Mouse (Mus musculus): ENCODE data around the gene Pofut2. TPM values are rescaled to one million over a fixed set of nuclear protein-coding genes. Genes with fewer than 3 reads are reported as not detected.

Pofut2 gene
- polyA plus RNA-seq, 1 experiment from 2014 or later: 108 TPM

DNA sequence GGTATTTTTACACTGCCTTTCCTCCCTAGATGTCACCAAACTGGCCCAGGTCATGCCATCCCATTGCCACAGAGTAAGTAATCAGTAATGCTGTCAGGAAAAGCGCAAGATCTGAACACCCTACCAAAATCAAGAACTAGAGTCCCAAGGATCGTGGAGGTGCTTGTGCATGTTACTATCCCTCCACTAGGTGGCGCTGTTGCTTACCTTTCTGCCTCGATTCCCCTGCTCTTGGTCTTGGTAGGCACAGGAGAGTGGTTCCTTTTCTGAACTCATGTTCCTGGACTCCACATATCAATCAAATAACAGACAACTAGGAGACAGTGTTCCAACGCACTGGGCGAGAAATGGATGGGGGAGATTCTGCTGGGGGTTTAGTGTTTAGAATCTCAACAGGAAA, 23.8 kb downstream of the Pofut2 start:
- Histone ChIP-seq H3K9me3 (ENCODE audit: control insufficient read depth, low read length) (no peaks in the 10 kb centered on the region), H3K27ac (ENCODE audit: low read length) (no peak overlapping the region), H3K9ac (ENCODE audit: low read depth, low read length) (no peak overlapping the region), H3K27me3 (replicated peaks; ENCODE audit: control insufficient read depth, insufficient read depth, low read length) (0 out of 2 replicates have a peak, but pooled peaks cover 3% of the 10 kb centered on the region), H3K36me3 (ENCODE audit: control insufficient read depth, insufficient read depth, low read length) (no peaks in the 10 kb centered on the region), H3K4me1 (ENCODE audit: control insufficient read depth, insufficient read depth, low read length) (peaks cover 7% of the 10 kb centered on the region; the same call in 1 of the 2 replicates), H3K4me3 (ENCODE audit: low read length) (no peak overlapping the region), H3K4me2 (ENCODE audit: low read depth, low read length) (no peak overlapping the region)
- ATAC-seq: peak; percentile 36
- 22% methylated on average over 6 of the region's 6 CpGs for WGBS

DNA sequence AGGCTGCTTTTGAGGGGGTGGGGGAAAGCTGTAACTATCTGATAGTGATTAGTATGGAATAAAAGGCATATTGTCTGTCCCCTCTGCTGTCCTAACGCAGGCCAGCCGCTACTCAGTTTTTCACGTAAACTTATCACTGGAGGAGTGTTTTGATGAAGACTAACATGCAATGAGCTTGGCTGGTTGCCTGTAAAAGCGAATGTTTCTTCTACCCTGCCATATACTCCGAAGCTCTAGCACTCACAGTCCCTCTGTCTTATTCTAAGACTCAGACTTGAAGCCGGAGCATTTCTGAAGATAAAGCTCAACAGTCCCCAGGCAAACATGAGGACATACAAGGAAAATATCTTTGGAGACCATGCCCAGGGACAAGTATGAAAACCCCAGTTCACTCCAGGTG, 25.8 kb downstream of the Pofut2 start:
- WGBS: 49% methylated on average over 6 of the region's 6 CpGs
- ATAC-seq: no peak
- Histone ChIP-seq H3K4me1 (ENCODE audit: control insufficient read depth, insufficient read depth, low read length) (peaks cover 7% of the 10 kb centered on the region; the same call in 1 of the 2 replicates), H3K9ac (ENCODE audit: low read depth, low read length) (no peak overlapping the region), H3K27ac (ENCODE audit: low read length) (no peak overlapping the region), H3K4me3 (ENCODE audit: low read length) (no peak overlapping the region), H3K36me3 (ENCODE audit: control insufficient read depth, insufficient read depth, low read length) (no peaks in the 10 kb centered on the region), H3K27me3 (replicated peaks; ENCODE audit: control insufficient read depth, insufficient read depth, low read length) (0 out of 2 replicates have a peak, but pooled peaks cover 3% of the 10 kb centered on the region), H3K4me2 (ENCODE audit: low read depth, low read length) (no peak overlapping the region), H3K9me3 (ENCODE audit: control insufficient read depth, low read length) (no peaks in the 10 kb centered on the region)

DNA sequence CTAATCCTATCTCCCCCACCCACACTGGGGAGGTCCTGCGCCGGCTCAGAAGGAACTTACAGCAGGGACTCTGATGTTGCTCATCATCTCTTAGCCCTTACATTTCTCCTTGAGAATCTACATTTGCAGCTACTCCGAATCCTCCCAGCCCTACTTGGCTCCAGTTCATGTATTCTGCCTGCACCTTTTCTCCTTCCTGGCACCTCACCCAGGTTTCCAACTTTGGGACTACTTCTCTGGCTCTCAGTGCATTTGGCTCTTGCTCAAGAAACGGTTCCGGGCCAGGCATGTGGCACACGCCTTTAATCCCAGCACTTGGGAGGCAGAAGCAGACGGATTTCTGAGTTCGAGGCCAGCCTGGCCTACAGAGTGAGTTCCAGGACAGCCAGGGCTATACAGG, 28.6 kb downstream of the Pofut2 start:
- H3K36me3 ChIP-seq (ENCODE audit: control insufficient read depth, insufficient read depth, low read length): no peaks in the 10 kb centered on the region
- no peak overlapping the region for H3K9ac ChIP-seq (ENCODE audit: low read depth, low read length)
- ATAC-seq: no peak
- WGBS: 89% methylated on average over 8 of the region's 8 CpGs
- no peaks in the 10 kb centered on the region for H3K9me3 ChIP-seq (ENCODE audit: control insufficient read depth, low read length)
- H3K27ac ChIP-seq (ENCODE audit: low read length): no peak overlapping the region
- H3K4me1 ChIP-seq (ENCODE audit: control insufficient read depth, insufficient read depth, low read length): peaks cover 7% of the 10 kb centered on the region; the same call in 1 of the 2 replicates
- no peak overlapping the region for H3K4me2 ChIP-seq (ENCODE audit: low read depth, low read length)
- H3K27me3 ChIP-seq (replicated peaks; ENCODE audit: control insufficient read depth, insufficient read depth, low read length): no peaks in the 10 kb centered on the region
- H3K4me3 ChIP-seq (ENCODE audit: low read length): no peak overlapping the region

DNA sequence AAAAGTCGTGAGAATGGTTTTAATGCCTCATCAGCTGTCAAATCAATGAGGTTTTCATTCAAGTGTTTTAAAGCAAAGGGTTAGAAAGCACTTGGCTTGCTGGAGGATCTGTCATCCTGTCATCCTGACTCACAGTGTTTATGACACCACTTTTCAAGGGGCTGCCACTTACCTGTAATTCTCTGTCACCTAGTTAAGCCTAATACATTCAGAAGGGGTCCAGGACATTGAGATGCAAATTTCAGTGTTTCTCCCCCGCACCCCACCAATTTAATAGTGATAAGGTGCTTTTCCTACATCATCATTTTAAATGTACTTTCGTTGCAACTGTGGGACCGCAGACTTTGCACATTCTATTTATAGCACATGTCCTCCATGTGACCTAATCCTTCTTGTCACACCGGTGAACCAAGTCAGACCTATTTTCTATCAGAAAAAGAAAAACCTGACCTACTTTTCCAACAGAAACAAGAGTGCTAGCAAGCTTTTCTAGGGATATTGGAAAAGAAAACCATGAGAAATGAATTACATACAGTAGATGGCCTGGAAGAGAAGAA, 29.7 kb downstream of the Pofut2 start:
- no peak for ATAC-seq
- peaks cover 7% of the 10 kb centered on the region; the same call in 1 of the 2 replicates for H3K4me1 ChIP-seq (ENCODE audit: control insufficient read depth, insufficient read depth, low read length)
- WGBS: 35% methylated on average over 5 of the region's 5 CpGs

DNA sequence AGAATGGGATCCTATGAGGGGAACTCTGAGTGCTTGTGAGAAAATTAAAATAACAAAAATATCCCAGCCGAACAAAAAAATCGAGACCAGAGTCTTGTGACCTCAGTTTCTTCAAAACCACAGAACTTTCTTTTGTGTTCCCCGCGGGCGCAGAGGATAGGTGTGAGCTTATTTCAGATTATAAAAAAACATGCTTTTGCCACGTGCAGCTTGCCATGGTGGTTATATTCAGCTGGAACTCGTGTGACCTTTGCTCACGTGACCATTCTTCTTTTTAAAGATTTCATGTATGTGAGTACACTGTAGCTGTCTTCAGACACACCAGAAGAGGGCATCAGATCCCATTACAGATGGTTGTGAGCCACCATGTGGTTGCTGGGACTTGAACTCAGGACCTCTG, 30.5 kb downstream of the Pofut2 start:
- Histone ChIP-seq H3K4me2 (ENCODE audit: low read depth, low read length) (no peak overlapping the region), H3K9ac (ENCODE audit: low read depth, low read length) (no peak overlapping the region), H3K27me3 (replicated peaks; ENCODE audit: control insufficient read depth, insufficient read depth, low read length) (no peaks in the 10 kb centered on the region), H3K27ac (ENCODE audit: low read length) (no peak overlapping the region), H3K4me1 (ENCODE audit: control insufficient read depth, insufficient read depth, low read length) (peaks cover 4% of the 10 kb centered on the region; the same call in 1 of the 2 replicates), H3K4me3 (ENCODE audit: low read length) (no peak overlapping the region), H3K36me3 (ENCODE audit: control insufficient read depth, insufficient read depth, low read length) (no peaks in the 10 kb centered on the region), H3K9me3 (ENCODE audit: control insufficient read depth, low read length) (no peaks in the 10 kb centered on the region)
- 87% methylated on average over 8 of the region's 8 CpGs for WGBS
- no peak for ATAC-seq

More for the DNA sequence above, 29.7 kb downstream of the Pofut2 start:
- no peak overlapping the region for H3K27ac ChIP-seq (ENCODE audit: low read length)
- no peak overlapping the region for H3K9ac ChIP-seq (ENCODE audit: low read depth, low read length)
- H3K4me3 ChIP-seq (ENCODE audit: low read length): no peak overlapping the region
- no peak overlapping the region for H3K4me2 ChIP-seq (ENCODE audit: low read depth, low read length)
- no peaks in the 10 kb centered on the region for H3K9me3 ChIP-seq (ENCODE audit: control insufficient read depth, low read length)
- no peaks in the 10 kb centered on the region for H3K27me3 ChIP-seq (replicated peaks; ENCODE audit: control insufficient read depth, insufficient read depth, low read length)
- no peaks in the 10 kb centered on the region for H3K36me3 ChIP-seq (ENCODE audit: control insufficient read depth, insufficient read depth, low read length)

DNA sequence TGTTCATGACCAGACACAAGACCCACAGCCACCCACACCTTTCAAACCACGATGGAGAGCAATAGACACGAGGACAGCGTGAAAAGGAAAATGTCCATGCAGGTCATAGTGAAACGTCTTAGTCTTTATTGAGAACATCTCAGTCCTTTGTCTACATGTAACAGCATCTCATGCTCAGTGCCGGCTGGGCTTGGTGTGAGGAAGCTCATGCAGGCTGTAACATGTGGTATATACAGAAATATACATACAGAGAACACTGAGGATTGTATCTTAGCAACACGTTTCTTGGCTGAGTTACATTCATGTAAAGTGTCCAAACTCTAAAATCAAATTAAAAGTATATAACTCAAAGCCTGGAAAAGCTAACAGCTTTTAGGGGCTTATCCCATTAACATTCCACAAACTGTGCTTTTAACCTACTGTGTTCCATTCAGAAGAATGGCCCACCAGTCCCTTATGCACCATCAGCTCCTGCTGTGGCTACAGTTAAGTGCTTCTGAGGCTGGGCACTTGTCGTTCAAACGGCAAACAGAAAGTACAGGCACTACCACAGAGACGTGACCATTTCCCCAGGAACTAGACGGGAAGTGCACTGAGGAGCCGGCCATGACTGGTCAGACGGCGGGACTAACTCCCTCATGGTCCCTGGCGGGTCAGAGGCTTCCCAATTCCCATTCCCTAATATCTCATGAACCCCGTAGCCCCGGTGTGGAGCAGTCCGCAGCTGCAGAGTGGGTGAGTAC, 31.8 kb downstream of the Pofut2 start:
- no peaks in the 10 kb centered on the region for H3K9me3 ChIP-seq (ENCODE audit: control insufficient read depth, low read length)
- H3K4me2 ChIP-seq (ENCODE audit: low read depth, low read length): no peak overlapping the region
- H3K27ac ChIP-seq (ENCODE audit: low read length): no peak overlapping the region
- no peak overlapping the region for H3K4me3 ChIP-seq (ENCODE audit: low read length)
- 77% methylated on average over 17 of the region's 17 CpGs for WGBS
- H3K36me3 ChIP-seq (ENCODE audit: control insufficient read depth, insufficient read depth, low read length): no peaks in the 10 kb centered on the region
- no peak overlapping the region for H3K9ac ChIP-seq (ENCODE audit: low read depth, low read length)
- no peaks in the 10 kb centered on the region for H3K27me3 ChIP-seq (replicated peaks; ENCODE audit: control insufficient read depth, insufficient read depth, low read length)
- no peak for ATAC-seq
- no peaks in the 10 kb centered on the region for H3K4me1 ChIP-seq (ENCODE audit: control insufficient read depth, insufficient read depth, low read length)

DNA sequence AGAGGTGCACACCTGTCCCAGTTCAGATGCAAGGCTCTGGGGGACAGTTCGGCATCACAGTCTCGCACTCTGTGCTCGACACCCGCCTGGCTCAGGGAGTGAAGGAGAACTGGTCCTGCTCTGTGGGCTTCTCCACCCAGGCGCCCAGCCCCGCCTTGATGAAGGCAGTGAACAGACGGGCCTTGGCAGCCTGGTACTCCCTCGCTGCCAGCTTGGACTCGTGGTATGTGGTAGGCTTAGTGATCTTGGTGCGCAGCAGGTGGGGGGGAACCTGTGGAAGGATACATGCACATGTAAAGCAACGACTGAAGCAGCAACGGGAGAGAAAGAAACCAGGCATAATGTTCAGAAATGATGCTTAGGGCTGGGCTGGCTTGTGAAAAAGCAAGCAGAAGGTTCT, 35.7 kb downstream of the Pofut2 start:
- Histone ChIP-seq H3K27me3 (replicated peaks; ENCODE audit: control insufficient read depth, insufficient read depth, low read length) (no peaks in the 10 kb centered on the region), H3K4me2 (ENCODE audit: low read depth, low read length) (no peak overlapping the region), H3K27ac (ENCODE audit: low read length) (no peak overlapping the region), H3K36me3 (ENCODE audit: control insufficient read depth, insufficient read depth, low read length) (no peaks in the 10 kb centered on the region), H3K9ac (ENCODE audit: low read depth, low read length) (no peak overlapping the region), H3K4me1 (ENCODE audit: control insufficient read depth, insufficient read depth, low read length) (no peaks in the 10 kb centered on the region), H3K9me3 (ENCODE audit: control insufficient read depth, low read length) (no peaks in the 10 kb centered on the region), H3K4me3 (ENCODE audit: low read length) (no peak overlapping the region)
- no peak for ATAC-seq
- WGBS: 88% methylated on average over 12 of the region's 12 CpGs

DNA sequence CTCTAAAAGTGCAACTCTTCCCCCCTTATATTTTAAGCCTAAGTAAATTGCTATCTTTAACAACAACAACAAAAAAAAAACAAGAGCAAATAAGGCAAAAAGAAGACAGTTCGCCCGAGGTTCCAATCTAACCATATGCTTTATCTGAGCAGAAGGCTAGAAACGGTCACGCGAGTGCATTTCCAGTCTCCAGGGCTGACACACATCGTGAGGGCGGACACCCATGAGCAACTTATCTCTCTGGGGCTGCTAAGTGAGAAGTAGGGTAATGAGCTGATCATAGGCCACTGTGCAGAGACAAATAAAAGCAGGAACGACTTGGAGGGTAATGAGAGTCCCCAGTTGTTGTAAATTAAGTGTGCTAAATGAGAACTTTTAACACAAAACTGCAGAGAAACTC, 39.6 kb downstream of the Pofut2 start:
- Histone ChIP-seq H3K9me3 (ENCODE audit: control insufficient read depth, low read length) (no peaks in the 10 kb centered on the region), H3K4me2 (ENCODE audit: low read depth, low read length) (no peak overlapping the region), H3K4me3 (ENCODE audit: low read length) (no peak overlapping the region), H3K27me3 (replicated peaks; ENCODE audit: control insufficient read depth, insufficient read depth, low read length) (no peaks in the 10 kb centered on the region), H3K36me3 (ENCODE audit: control insufficient read depth, insufficient read depth, low read length) (no peaks in the 10 kb centered on the region), H3K4me1 (ENCODE audit: control insufficient read depth, insufficient read depth, low read length) (no peaks in the 10 kb centered on the region), H3K9ac (ENCODE audit: low read depth, low read length) (no peak overlapping the region), H3K27ac (ENCODE audit: low read length) (no peak overlapping the region)
- WGBS: 81% methylated on average over 8 of the region's 8 CpGs
- no peak for ATAC-seq

DNA sequence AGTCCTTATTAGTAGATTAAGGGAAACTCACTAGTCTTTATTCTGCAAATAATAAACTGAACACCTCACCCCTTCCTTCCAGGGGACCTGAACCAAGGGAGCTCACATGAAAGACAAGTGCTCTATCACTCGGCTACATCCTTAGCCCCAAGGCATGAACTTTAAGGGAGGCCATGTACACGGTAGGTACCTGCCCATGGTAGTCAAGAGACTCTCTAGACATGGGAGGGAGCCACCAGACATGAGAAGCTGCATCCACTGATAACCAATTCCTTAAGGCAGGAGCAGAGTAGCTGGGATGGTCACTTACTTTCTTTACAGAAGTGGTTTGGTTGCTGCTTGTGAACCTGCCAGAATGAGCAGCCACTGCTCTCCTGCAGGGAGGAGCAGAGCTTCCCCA, 40.2 kb downstream of the Pofut2 start:
- no peak overlapping the region for H3K4me2 ChIP-seq (ENCODE audit: low read depth, low read length)
- H3K36me3 ChIP-seq (ENCODE audit: control insufficient read depth, insufficient read depth, low read length): no peaks in the 10 kb centered on the region
- ATAC-seq: no peak
- 88% methylated on average over 2 of the region's 2 CpGs for WGBS
- H3K27ac ChIP-seq (ENCODE audit: low read length): no peak overlapping the region
- no peaks in the 10 kb centered on the region for H3K9me3 ChIP-seq (ENCODE audit: control insufficient read depth, low read length)
- H3K27me3 ChIP-seq (replicated peaks; ENCODE audit: control insufficient read depth, insufficient read depth, low read length): no peaks in the 10 kb centered on the region
- no peaks in the 10 kb centered on the region for H3K4me1 ChIP-seq (ENCODE audit: control insufficient read depth, insufficient read depth, low read length)
- H3K4me3 ChIP-seq (ENCODE audit: low read length): no peak overlapping the region
- H3K9ac ChIP-seq (ENCODE audit: low read depth, low read length): no peak overlapping the region
